Mouse (Mus musculus): Measurements from ENCODE around the gene Tmem237. TPM values are rescaled to one million over a fixed set of nuclear protein-coding genes. Genes with fewer than 3 reads are reported as not detected.

The Tmem237 gene
- 10 to 100 TPM; 26.2 to 34.3 (median 28.7) TPM for total RNA-seq (2022)

DNA sequence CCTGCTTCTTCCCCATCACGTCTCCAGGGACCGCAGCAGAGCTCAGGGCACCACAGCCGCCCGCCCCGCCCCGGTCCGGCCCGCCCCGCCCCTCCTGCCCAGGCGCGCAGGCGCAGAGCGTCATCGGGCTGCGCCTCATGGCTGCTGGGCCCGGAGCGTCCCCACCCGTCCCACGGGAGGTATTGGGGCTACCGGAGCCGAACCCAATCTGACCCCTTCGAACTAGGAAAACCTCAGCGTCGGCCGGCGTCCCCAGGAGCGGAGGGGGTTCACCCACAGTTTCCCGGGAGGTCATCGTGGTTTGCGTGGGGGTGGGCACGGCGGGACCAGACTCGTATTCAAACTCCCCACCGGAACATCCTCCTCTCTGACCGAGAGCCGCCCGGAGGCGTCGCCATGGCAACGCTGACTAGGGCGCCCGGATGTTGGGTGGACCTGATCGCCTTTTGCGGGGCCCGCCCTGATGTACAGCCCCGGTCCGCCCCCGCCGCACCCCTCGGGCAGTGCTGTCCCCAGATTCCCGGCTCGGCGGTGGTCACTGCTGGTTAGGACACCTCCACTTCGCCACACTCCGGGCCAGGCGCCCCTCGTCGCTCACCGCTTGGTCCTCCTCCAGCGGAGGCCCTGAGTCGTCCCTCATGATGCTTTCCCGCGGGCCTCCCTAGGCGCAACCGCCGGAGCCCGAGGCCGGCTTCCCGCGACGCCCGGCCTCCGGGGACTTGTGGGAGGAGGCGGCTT, at the start of gene Tmem237:
Gene Tmem237 (minus strand): TSS at position 689 of the 738 bp plus-strand sequence.
- DNase-seq (ENCODE audit: low spot score in 2 of 2), result peak; percentile 90 to 92

DNA sequence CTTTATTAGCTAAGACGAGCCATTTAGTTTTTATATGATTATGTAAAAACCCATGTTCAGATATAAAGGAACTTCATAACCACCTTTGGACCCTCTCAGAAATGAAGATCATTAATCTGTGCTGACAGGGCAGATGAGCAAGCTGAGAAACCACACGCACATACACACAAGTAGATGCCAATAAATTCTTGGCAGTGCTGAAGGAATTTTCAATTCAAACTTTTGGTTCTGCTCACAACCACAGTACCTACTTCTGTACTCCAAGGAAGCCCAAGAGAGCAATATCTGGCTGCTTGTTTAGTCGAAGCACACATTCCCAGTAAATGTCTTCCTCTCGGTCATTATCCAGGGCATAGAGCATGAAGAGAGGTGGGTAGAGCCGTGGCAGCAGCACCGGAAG, 49.4 kb upstream of the Tmem237 start:
- DNase-seq (ENCODE audit: low spot score in 2 of 2), result no peak

DNA sequence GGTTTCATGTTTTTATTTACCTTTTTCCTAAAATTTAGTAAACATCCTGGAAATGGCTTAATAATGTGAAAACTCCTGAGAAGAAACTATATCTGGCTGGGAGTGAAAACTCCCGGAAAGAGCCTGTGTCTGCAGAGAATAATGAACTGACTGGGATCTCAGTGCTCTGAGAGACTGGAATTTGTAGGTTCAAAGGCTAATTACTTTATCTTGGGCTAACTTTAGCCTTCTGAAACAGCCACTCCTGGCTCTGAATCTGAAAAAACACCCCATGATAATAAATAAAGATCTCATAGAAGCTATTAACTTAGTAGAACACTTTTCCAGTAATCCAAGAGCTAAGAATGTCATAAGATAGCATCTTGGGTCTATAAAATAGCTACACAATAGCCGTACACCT, 48.3 kb upstream of the Tmem237 start:
- DNase-seq (ENCODE audit: low spot score in 2 of 2), result no peak

- DNase-seq (ENCODE audit: low spot score in 2 of 2), result no peak
These were observed 47.6 kb upstream of the Tmem237 start for GRCm38 (mm10) chr1:59167654-59168425.

GRCm38 (mm10) chr1:59166232-59166905, 46.2 kb upstream of the Tmem237 start:
- no peak for DNase-seq (ENCODE audit: low spot score in 2 of 2)

- no peak for DNase-seq (ENCODE audit: low spot score in 2 of 2)
These were observed 43.7 kb upstream of the Tmem237 start for GRCm38 (mm10) chr1:59163918-59164317.

DNA sequence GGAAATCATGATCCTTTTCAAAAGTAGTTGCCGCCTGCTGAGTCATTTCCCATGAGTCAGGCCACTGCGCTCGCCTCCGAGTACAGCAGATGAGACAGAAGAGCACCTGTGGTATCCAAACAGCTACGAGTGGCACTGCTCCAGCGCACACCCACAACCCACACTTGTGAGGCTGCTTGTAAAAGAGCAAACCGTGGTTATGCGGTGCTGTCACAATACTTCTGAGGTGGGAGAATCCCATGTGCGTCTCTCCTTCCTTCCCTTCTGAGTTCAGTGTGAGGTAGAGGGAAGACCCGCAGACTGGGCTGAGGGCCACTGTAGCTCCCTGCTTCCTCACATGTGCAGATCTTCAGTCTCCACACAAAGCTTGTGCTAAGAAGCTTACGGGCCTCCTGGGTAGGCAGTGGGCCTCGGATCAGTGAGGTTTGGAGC, 42.8 kb upstream of the Tmem237 start, which contains the start of gene Mpp4:
Gene Mpp4 (minus strand): TSS at position 360 of the 432 bp plus-strand sequence.
- peak; percentile 75 to 81 for DNase-seq (ENCODE audit: low spot score in 2 of 2)

GRCm38 (mm10) chr1:59162309-59163024, 42.3 kb upstream of the Tmem237 start:
- no peak for DNase-seq (ENCODE audit: low spot score in 2 of 2)

DNA sequence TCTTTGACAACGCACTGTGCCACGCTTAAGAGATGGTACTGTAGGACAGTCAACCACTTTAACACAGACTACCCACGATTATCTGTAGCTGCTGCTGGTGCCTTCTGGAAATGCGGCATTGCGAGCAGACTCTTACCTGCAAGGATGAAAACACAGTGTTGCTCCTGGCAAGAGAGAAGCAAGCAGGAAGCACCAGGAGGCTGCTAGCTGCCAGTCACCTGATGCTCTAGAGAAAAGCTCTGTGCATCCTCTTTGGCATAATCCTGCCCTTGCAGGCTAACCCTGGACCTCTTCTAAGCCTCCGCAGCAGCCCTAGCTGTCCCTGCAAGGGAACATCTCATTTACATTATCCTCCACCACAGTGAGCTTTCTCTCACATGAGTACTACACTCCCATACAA, 41.2 kb upstream of the Tmem237 start:
- DNase-seq (ENCODE audit: low spot score in 2 of 2), result no peak

GRCm38 (mm10) chr1:59160871-59161270, 40.7 kb upstream of the Tmem237 start:
- no peak for DNase-seq (ENCODE audit: low spot score in 2 of 2)

GRCm38 (mm10) chr1:59159136-59159535, 38.9 kb upstream of the Tmem237 start:
- no peak for DNase-seq (ENCODE audit: low spot score in 2 of 2)

GRCm38 (mm10) chr1:59158498-59158897, 38.3 kb upstream of the Tmem237 start:
- no peak for DNase-seq (ENCODE audit: low spot score in 2 of 2)

DNA sequence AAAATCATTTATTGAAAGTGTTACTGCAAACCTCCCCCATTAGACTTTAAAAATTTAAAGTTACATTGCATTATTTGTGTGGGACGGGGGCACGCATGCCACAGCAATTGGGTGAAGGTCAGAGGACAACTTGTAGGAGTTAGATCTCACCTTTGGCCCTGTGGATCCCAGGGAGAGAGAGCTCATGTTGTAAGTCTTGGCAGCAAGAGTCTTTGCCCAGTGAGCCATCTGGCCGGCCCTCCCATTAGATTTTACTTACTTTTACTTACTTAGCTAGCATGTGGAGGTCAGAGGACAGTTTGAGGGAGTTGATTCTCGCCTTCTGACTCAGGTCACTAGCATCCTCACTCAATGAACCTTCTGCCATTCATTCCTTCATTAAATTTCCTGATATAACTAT, 37.6 kb upstream of the Tmem237 start:
- DNase-seq (ENCODE audit: low spot score in 2 of 2), result no peak

- no peak for DNase-seq (ENCODE audit: low spot score in 2 of 2)
These were observed 32.1 kb upstream of the Tmem237 start for GRCm38 (mm10) chr1:59152346-59152745.

DNA sequence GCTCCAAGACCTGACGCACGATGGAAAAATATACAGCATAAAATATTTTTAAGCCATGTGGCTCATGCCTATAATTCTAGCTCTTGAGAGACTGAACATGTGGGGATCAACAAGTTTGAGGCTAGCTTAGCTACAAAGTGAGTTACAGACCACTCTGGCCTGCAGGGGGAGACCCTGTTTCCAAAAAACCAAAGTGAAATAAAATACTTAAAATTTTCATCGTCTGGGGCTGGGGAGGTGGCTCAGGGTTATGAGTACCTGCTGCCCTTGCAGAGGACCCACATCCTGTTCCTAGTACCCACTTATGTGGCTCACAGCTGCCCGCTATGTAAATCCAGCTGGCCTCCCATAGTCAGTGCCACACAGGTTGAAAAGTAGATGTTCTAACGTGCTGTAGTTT, 30.3 kb upstream of the Tmem237 start:
- DNase-seq (ENCODE audit: low spot score in 2 of 2), result no peak

DNA sequence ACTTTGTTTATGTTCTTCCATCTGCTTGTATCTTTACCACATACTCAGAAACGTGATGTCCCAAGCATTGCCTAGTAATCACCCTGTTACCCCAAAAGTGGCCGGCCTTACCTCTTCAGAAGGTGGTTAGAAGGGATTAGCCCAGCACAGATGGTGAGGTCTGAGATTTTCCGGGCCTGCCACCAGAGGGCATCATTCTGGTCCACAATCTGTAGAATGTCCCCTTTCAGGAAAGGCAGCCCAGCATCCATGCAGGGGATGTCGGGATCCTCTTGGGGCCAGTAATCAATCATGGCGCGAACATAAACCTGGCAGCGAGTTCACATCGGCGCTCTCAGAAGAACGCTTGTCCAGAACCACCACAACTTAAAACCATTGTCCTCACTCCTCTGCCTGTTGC, 24.3 kb upstream of the Tmem237 start:
- no peak for DNase-seq (ENCODE audit: low spot score in 2 of 2)

DNA sequence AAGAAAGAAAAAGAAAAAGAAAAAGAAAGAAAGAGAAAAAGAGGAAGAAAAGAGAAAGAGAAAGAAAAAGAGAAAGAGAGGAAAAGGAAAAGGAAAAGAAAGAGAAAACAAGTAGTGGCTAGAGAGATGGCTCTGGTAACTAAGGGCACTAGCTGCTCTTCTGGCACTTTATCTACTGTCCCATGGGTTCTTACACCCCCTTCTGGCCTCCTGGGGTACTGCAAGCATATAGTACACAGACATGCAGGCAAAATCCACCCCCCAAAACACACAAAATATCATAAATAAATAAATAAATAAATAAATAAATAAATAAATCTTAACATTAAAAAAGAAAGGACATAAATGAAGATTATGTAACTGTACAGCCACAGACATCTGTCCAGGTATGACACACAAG, 22.6 kb upstream of the Tmem237 start:
- no peak for DNase-seq (ENCODE audit: low spot score in 2 of 2)

GRCm38 (mm10) chr1:59134419-59134818, 14.2 kb upstream of the Tmem237 start:
- DNase-seq (ENCODE audit: low spot score in 2 of 2), result no peak

- no peak for DNase-seq (ENCODE audit: low spot score in 2 of 2)
These were observed 8.7 kb upstream of the Tmem237 start for GRCm38 (mm10) chr1:59128879-59129278.

DNA sequence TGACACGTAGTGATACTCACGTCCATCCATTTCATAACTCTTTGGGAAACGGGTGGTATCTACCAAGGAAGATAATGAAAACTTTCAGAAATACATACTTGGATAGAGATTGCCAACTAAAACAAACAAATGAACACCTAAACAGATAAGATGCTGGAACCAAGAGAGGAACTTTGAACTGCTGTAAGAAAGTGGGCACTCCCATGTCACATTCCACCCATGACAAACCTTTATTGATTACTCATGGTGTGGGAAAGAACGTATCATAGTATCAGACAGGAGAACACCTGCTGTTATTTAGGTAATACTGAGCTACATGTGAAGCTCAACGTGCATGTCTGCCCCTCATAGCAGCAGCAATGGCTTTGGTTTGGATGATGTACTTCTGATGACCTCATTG, 5.3 kb upstream of the Tmem237 start:
- no peak for DNase-seq (ENCODE audit: low spot score in 2 of 2)

DNA sequence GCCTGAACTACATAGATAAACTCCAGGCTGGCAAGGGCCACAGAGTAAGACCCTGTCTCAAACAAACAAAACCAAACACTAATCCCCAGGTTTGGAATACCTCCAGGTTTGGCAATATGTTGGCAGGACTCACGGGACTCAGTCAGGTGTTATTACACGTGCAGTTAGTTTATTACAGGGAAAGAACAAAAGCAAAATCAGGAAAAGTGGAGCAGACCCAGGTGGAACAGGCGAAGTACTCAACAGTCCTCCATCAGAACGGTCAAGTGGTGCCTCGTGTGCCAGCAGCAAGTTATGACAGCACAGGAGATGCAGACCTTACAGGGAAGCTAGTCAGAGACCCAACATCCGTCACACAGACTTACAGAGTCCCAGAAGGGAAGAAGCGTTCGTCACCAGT, 9.7 kb downstream of the Tmem237 start:
- DNase-seq (ENCODE audit: low spot score in 2 of 2), result no peak

Measured in layer of hippocampus, adult 8-10 months (tissue).